Mouse (Mus musculus) forebrain, embryonic 14.5 days (tissue): ENCODE measurements around the gene Cdc6. TPM values are rescaled to one million over a fixed set of nuclear protein-coding genes. Genes with fewer than 3 reads are reported as not detected.
A peak's percentile ranks its signal among the peaks of the same experiment; 100 is the strongest.
"Not testable (repeated sequence)": the region's sequence is repeated elsewhere in the genome, so short reads cannot be mapped to it uniquely, and the experiment has no call there.

ENCODE experiments used
- ATAC-seq: fragments of 200-750 bp; cut with Nextera tagmentation; 2 replicates; pipeline ENCODE4 v1.8.0; 2017; ENCODE audit warnings: mild to moderate bottlenecking, moderate library complexity
- DNase-seq: peaks from one replicate; pipeline ENCODE4 v3.0.0-alpha.2; 2015; ENCODE audit warnings: low spot score
- H3K27ac ChIP-seq: fragments of 300-500 bp; sonication (generic); 2 replicates; pipeline ENCODE4 v1.5.1; 2014; ENCODE audit warnings: low read depth, mild to moderate bottlenecking, control low read depth, low read length, moderate library complexity
- H3K27me3 ChIP-seq: fragments of 300-500 bp; sonication (generic); replicated peaks from 2 replicates; pipeline ENCODE4 v1.6.1; 2014; ENCODE audit warnings: low read length, control low read depth, mixed read lengths; ENCODE audit not compliant: control insufficient read depth, insufficient read depth
- H3K36me3 ChIP-seq: fragments of 300-500 bp; sonication (generic); 2 replicates; pipeline ENCODE4 v1.6.1; 2014; ENCODE audit warnings: low read length, control low read depth; ENCODE audit not compliant: control insufficient read depth, insufficient read depth
- H3K4me1 ChIP-seq: fragments of 300-500 bp; sonication (generic); 2 replicates; pipeline ENCODE4 v1.6.1; 2014; ENCODE audit warnings: antibody characterized with exemption, low read length, control low read depth; ENCODE audit not compliant: control insufficient read depth, insufficient read depth
- H3K4me2 ChIP-seq: fragments of 300-500 bp; sonication (generic); 2 replicates; pipeline ENCODE4 v1.6.1; 2014; ENCODE audit warnings: mild to moderate bottlenecking, control low read depth, low read length
- H3K4me3 ChIP-seq: fragments of 300-500 bp; sonication (generic); 2 replicates; pipeline ENCODE4 v1.5.1; 2014; ENCODE audit warnings: low read depth, low read length, control low read depth
- H3K9ac ChIP-seq: fragments of 300-500 bp; sonication (generic); 2 replicates; pipeline ENCODE4 v1.6.1; 2014; ENCODE audit warnings: mild to moderate bottlenecking, low read length, control low read depth, moderate library complexity
- H3K9me3 ChIP-seq: fragments of 300-500 bp; sonication (generic); replicated peaks from 2 replicates; pipeline ENCODE4 v1.6.1; 2016; ENCODE audit warnings: low read length, control low read depth, mixed read lengths; ENCODE audit not compliant: control insufficient read depth
- WGBS: fragments of 180-500 bp; shearing (Covaris S2); extraction: QIAGEN DNeasy Blood & Tissue Kit; methylation state at CpG from one replicate; pipeline ENCODE4 v1.1.7; 2014; 5-methylcytosine and 5-hydroxymethylcytosine counted together
- polyA plus RNA-seq: library from polyadenylated mRNA; unstranded; fragments of >200 nt; fragmentation: Nextera tagmentation; extraction: Ambion mirVana; gene quantifications from 2 replicates; pipeline ENCODE4 v1.2.1, GENCODE M21; 2014

Gene Cdc6
- polyA plus RNA-seq, 1 experiment from 2014 or later = 16.4 TPM

GRCm38 (mm10) chr11:98932293-98933091, 24.9 kb downstream of the Cdc6 start:
- Histone ChIP-seq H3K9ac (no peak overlapping the region), H3K36me3 (no peaks in the 10 kb centered on the region), H3K9me3 (no peaks in the 10 kb centered on the region), H3K4me2 (no peak overlapping the region), H3K4me3 (no peak overlapping the region), H3K27me3 (no peaks in the 10 kb centered on the region; the same call in 1 of the 2 replicates), H3K4me1 (peaks cover 68% of the 10 kb centered on the region), H3K27ac (no peak overlapping the region)
- no peak for DNase-seq
- ATAC-seq = no peak
- WGBS = 40% methylated on average over 19 of the region's 19 CpGs

- no peaks in the 10 kb centered on the region for H3K36me3 ChIP-seq
- H3K9ac ChIP-seq = no peak overlapping the region; the same call in 1 of the 2 replicates
- H3K9me3 ChIP-seq = no peaks in the 10 kb centered on the region
- H3K4me1 ChIP-seq = peaks cover 63% of the 10 kb centered on the region
- no peak overlapping the region for H3K27ac ChIP-seq
- DNase-seq (no peak), ATAC-seq (no peak)
- whole genome bisulfite sequencing = 50% methylated on average over 9 of the region's 9 CpGs
- H3K4me2 ChIP-seq = no peak overlapping the region
- H3K4me3 ChIP-seq = no peak overlapping the region
- no peaks in the 10 kb centered on the region; the same call in 1 of the 2 replicates for H3K27me3 ChIP-seq
These were observed 25.6 kb downstream of the Cdc6 start for GRCm38 (mm10) chr11:98933151-98933550.

DNA sequence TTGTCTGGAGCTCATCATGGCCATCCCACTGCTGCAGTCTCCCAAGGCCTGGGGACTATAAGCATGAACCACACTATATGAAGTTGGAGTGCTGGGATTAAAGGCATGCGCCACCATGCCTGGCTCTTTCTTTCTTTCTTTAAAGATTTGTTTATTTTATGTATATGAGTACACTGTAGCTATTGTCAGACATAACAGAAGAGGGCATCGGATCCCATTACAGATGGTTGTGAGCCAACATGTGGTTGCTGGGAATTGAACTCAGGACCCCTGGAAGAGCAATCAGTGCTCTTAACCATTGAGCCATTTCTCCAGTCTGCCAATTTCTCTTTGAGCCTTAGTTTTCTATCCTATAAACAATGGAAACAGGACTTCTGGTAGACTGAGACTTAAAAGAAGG, 26.2 kb downstream of the Cdc6 start:
- not testable (repeated sequence) for H3K4me2 ChIP-seq, H3K36me3 ChIP-seq, H3K9me3 ChIP-seq, H3K27me3 ChIP-seq, H3K9ac ChIP-seq, H3K27ac ChIP-seq, ATAC-seq, H3K4me3 ChIP-seq, DNase-seq
- peaks cover 62% of the 10 kb centered on the region for H3K4me1 ChIP-seq
- WGBS = 78% methylated on average over 2 of the region's 2 CpGs

- H3K27me3 ChIP-seq = no peaks in the 10 kb centered on the region; the same call in 1 of the 2 replicates
- peaks cover 57% of the 10 kb centered on the region for H3K4me1 ChIP-seq
- H3K4me2 ChIP-seq = no peak overlapping the region
- no peaks in the 10 kb centered on the region for H3K9me3 ChIP-seq
- DNase-seq = no peak
- H3K4me3 ChIP-seq = no peak overlapping the region
- no peak for ATAC-seq
- H3K36me3 ChIP-seq = no peaks in the 10 kb centered on the region
- no peak overlapping the region for H3K9ac ChIP-seq
- H3K27ac ChIP-seq = no peak overlapping the region
- 98% methylated on average over 3 of the region's 3 CpGs for WGBS
These were observed 26.8 kb downstream of the Cdc6 start for GRCm38 (mm10) chr11:98934367-98934766.

GRCm38 (mm10) chr11:98935123-98935522, 27.5 kb downstream of the Cdc6 start:
- Histone ChIP-seq H3K4me3 (no peak overlapping the region), H3K27me3 (no peaks in the 10 kb centered on the region; the same call in 1 of the 2 replicates), H3K27ac (no peak overlapping the region), H3K36me3 (no peaks in the 10 kb centered on the region), H3K9ac (no peak overlapping the region), H3K4me2 (no peak overlapping the region), H3K9me3 (no peaks in the 10 kb centered on the region), H3K4me1 (peaks cover 56% of the 10 kb centered on the region)
- DNase-seq = no peak
- ATAC-seq = no peak
- WGBS = 92% methylated on average over 3 of the region's 3 CpGs

GRCm38 (mm10) chr11:98936170-98936569, 28.6 kb downstream of the Cdc6 start:
- Histone ChIP-seq H3K27ac (peak overlapping the region; percentile 9; the same call in 1 of the 2 replicates), H3K4me3 (0 out of 2 replicates have a peak overlapping the region, but pooled peaks have one; percentile 9), H3K4me2 (peak overlapping the region; percentile 90), H3K4me1 (peaks cover 57% of the 10 kb centered on the region), H3K36me3 (no peaks in the 10 kb centered on the region), H3K9ac (no peak overlapping the region; the same call in 1 of the 2 replicates), H3K27me3 (no peaks in the 10 kb centered on the region; the same call in 1 of the 2 replicates), H3K9me3 (no peaks in the 10 kb centered on the region)
- DNase-seq (no peak), ATAC-seq (no peak)
- 3% methylated on average over 29 of the region's 29 CpGs for WGBS

- H3K36me3 ChIP-seq = no peaks in the 10 kb centered on the region
- peak overlapping the region; percentile 9; the same call in 1 of the 2 replicates for H3K27ac ChIP-seq
- no peak for DNase-seq
- H3K9me3 ChIP-seq = no peaks in the 10 kb centered on the region
- no peaks in the 10 kb centered on the region; the same call in 1 of the 2 replicates for H3K27me3 ChIP-seq
- peaks cover 57% of the 10 kb centered on the region for H3K4me1 ChIP-seq
- peak overlapping the region; percentile 62 for H3K9ac ChIP-seq
- 4% methylated on average over 23 of the region's 23 CpGs for WGBS
- peak; percentile 27 for ATAC-seq
- peak overlapping the region; percentile 49 for H3K4me3 ChIP-seq
- H3K4me2 ChIP-seq = peak overlapping the region; percentile 90
These were observed 29.2 kb downstream of the Cdc6 start for GRCm38 (mm10) chr11:98936606-98937409.

GRCm38 (mm10) chr11:98937410-98937913, 29.9 kb downstream of the Cdc6 start:
- Histone ChIP-seq H3K27ac (no peak overlapping the region), H3K4me2 (peak overlapping the region; percentile 90), H3K27me3 (no peaks in the 10 kb centered on the region; the same call in 1 of the 2 replicates), H3K9me3 (no peaks in the 10 kb centered on the region), H3K4me3 (peak overlapping the region; percentile 49), H3K36me3 (no peaks in the 10 kb centered on the region), H3K4me1 (peaks cover 55% of the 10 kb centered on the region), H3K9ac (peak overlapping the region; percentile 62)
- ATAC-seq (peak; percentile 90), DNase-seq (peak; percentile 94)
- WGBS = 2% methylated on average over 37 of the region's 38 CpGs
